Mouse (Mus musculus): ENCODE results near the gene Wnt10b. TPM values are rescaled to one million over a fixed set of nuclear protein-coding genes. Genes with fewer than 3 reads are reported as not detected.
A peak's percentile ranks its signal among the peaks of the same experiment; 100 is the strongest.

Gene Wnt10b
- polyA plus RNA-seq, 1 experiment, result 0.15 TPM

GRCm38 (mm10) chr15:98792233-98793020 lies 14.5 kb upstream of the Wnt10b start:
- no peak for TF ChIP-seq CTCF (IDR thresholded peaks at IDR 0.05; ENCODE audit: borderline replicate concordance, insufficient read depth, low read depth, low read length)
- no peak for TF ChIP-seq POLR2A (IDR thresholded peaks at IDR 0.05; ENCODE audit: borderline replicate concordance, insufficient read depth, low read length)
- Histone ChIP-seq H3K4me3 (replicated peaks; ENCODE audit: insufficient read depth, low read depth, low read length) (no peak overlapping the region), H3K4me1 (ENCODE audit: control insufficient read depth, insufficient read depth, low read length) (peaks cover 7% of the 10 kb centered on the region; the same call in 1 of the 2 replicates), H3K27me3 (ENCODE audit: control insufficient read depth, insufficient read depth, low read length) (peaks cover 3% of the 10 kb centered on the region; the same call in 1 of the 2 replicates), H3K27ac (ENCODE audit: insufficient read depth, low read length) (no peak overlapping the region)
- WGBS, result 2% methylated on average over 73 of the region's 75 CpGs
- DNase-seq, result no peak

- H3K27ac ChIP-seq (ENCODE audit: insufficient read depth, low read length), result no peak overlapping the region
- WGBS, result 2% methylated on average over 23 of the region's 23 CpGs
- DNase-seq, result no peak
- no peak overlapping the region for H3K4me3 ChIP-seq (replicated peaks; ENCODE audit: insufficient read depth, low read depth, low read length)
- peaks cover 7% of the 10 kb centered on the region; the same call in 1 of the 2 replicates for H3K4me1 ChIP-seq (ENCODE audit: control insufficient read depth, insufficient read depth, low read length)
- H3K27me3 ChIP-seq (ENCODE audit: control insufficient read depth, insufficient read depth, low read length), result peaks cover 3% of the 10 kb centered on the region; the same call in 1 of the 2 replicates
- no peak for TF ChIP-seq CTCF (IDR thresholded peaks at IDR 0.05; ENCODE audit: borderline replicate concordance, insufficient read depth, low read depth, low read length)
- TF ChIP-seq POLR2A (IDR thresholded peaks at IDR 0.05; ENCODE audit: borderline replicate concordance, insufficient read depth, low read length), result no peak
Measured at GRCm38 (mm10) chr15:98791771-98792170, 13.8 kb upstream of the Wnt10b start.

DNA sequence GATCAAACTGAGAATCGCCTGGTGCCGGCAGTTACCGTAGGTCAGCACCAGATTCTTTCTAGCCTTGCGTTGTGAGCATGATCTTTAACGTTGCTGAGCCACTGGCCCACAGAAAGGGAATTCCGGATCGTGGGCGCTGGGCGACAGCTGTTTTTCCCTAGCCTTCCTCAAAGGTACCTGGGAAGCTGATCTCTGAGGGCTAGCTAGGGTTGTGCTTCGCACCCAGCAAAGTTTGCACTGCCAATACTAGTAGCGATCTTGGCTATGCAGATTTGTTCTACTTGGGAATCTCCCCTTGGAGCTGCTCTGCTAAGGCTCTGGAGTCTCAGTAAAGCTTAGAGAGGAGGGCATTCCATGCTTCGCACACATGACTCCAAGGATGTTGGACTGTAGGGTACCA lies 13.3 kb upstream of the Wnt10b start:
- H3K27ac ChIP-seq (ENCODE audit: insufficient read depth, low read length), result no peak overlapping the region
- no peak for TF ChIP-seq POLR2A (IDR thresholded peaks at IDR 0.05; ENCODE audit: borderline replicate concordance, insufficient read depth, low read length)
- no peak for TF ChIP-seq CTCF (IDR thresholded peaks at IDR 0.05; ENCODE audit: borderline replicate concordance, insufficient read depth, low read depth, low read length)
- H3K27me3 ChIP-seq (ENCODE audit: control insufficient read depth, insufficient read depth, low read length), result peaks cover 3% of the 10 kb centered on the region; the same call in 1 of the 2 replicates
- WGBS, result under 1% methylated on average over 12 of the region's 12 CpGs
- no peak overlapping the region for H3K4me3 ChIP-seq (replicated peaks; ENCODE audit: insufficient read depth, low read depth, low read length)
- H3K4me1 ChIP-seq (ENCODE audit: control insufficient read depth, insufficient read depth, low read length), result peaks cover 7% of the 10 kb centered on the region; the same call in 1 of the 2 replicates
- DNase-seq, result no peak

DNA sequence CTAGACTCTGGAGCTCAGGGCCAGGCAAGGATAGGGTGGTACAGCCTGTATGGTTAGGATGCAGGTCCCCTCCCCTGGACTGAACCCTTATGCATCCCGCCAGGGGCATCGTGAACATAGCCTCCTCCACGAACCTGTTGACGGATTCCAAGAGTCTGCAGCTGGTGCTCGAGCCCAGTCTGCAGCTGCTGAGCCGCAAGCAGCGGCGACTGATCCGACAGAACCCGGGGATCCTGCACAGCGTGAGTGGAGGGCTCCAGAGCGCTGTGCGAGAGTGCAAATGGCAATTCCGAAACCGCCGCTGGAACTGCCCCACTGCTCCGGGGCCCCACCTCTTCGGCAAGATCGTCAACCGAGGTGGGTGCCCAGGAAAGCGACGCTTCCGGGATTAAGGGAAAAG lies 12.8 kb upstream of the Wnt10b start:
- Histone ChIP-seq H3K4me3 (replicated peaks; ENCODE audit: insufficient read depth, low read depth, low read length) (no peak overlapping the region), H3K27me3 (ENCODE audit: control insufficient read depth, insufficient read depth, low read length) (peaks cover 3% of the 10 kb centered on the region; the same call in 1 of the 2 replicates), H3K4me1 (ENCODE audit: control insufficient read depth, insufficient read depth, low read length) (peaks cover 7% of the 10 kb centered on the region; the same call in 1 of the 2 replicates), H3K27ac (ENCODE audit: insufficient read depth, low read length) (no peak overlapping the region)
- no peak for DNase-seq
- TF ChIP-seq POLR2A (IDR thresholded peaks at IDR 0.05; ENCODE audit: borderline replicate concordance, insufficient read depth, low read length) (no peak), CTCF (IDR thresholded peaks at IDR 0.05; ENCODE audit: borderline replicate concordance, insufficient read depth, low read depth, low read length) (no peak)
- under 1% methylated on average over 23 of the region's 23 CpGs for WGBS

- no peak for DNase-seq
- Histone ChIP-seq H3K27me3 (ENCODE audit: control insufficient read depth, insufficient read depth, low read length) (peaks cover 3% of the 10 kb centered on the region; the same call in 1 of the 2 replicates), H3K4me3 (replicated peaks; ENCODE audit: insufficient read depth, low read depth, low read length) (no peak within 1 kb of the TSS), H3K27ac (ENCODE audit: insufficient read depth, low read length) (no peak within 1 kb of the TSS), H3K4me1 (ENCODE audit: control insufficient read depth, insufficient read depth, low read length) (peaks cover 7% of the 10 kb centered on the region; the same call in 1 of the 2 replicates)
- TF ChIP-seq POLR2A (IDR thresholded peaks at IDR 0.05; ENCODE audit: borderline replicate concordance, insufficient read depth, low read length) (no peak), CTCF (IDR thresholded peaks at IDR 0.05; ENCODE audit: borderline replicate concordance, insufficient read depth, low read depth, low read length) (peak; percentile 39; the same call in 1 of the 2 replicates)
- 2% methylated on average over 50 of the region's 51 CpGs for WGBS
Measured at GRCm38 (mm10) chr15:98789661-98790535, 11.9 kb upstream of the Wnt10b start, which contains the start of gene Wnt1. Gene Wnt1 (plus strand): TSS chr15:98789857.

GRCm38 (mm10) chr15:98788972-98789660 lies 11.2 kb upstream of the Wnt10b start:
- peaks cover 7% of the 10 kb centered on the region; the same call in 1 of the 2 replicates for H3K4me1 ChIP-seq (ENCODE audit: control insufficient read depth, insufficient read depth, low read length)
- no peak overlapping the region for H3K27ac ChIP-seq (ENCODE audit: insufficient read depth, low read length)
- TF ChIP-seq POLR2A (IDR thresholded peaks at IDR 0.05; ENCODE audit: borderline replicate concordance, insufficient read depth, low read length) (no peak), CTCF (IDR thresholded peaks at IDR 0.05; ENCODE audit: borderline replicate concordance, insufficient read depth, low read depth, low read length) (no peak)
- peaks cover 3% of the 10 kb centered on the region; the same call in 1 of the 2 replicates for H3K27me3 ChIP-seq (ENCODE audit: control insufficient read depth, insufficient read depth, low read length)
- H3K4me3 ChIP-seq (replicated peaks; ENCODE audit: insufficient read depth, low read depth, low read length), result no peak overlapping the region
- no peak for DNase-seq
- WGBS, result 10% methylated on average over 24 of the region's 24 CpGs

DNA sequence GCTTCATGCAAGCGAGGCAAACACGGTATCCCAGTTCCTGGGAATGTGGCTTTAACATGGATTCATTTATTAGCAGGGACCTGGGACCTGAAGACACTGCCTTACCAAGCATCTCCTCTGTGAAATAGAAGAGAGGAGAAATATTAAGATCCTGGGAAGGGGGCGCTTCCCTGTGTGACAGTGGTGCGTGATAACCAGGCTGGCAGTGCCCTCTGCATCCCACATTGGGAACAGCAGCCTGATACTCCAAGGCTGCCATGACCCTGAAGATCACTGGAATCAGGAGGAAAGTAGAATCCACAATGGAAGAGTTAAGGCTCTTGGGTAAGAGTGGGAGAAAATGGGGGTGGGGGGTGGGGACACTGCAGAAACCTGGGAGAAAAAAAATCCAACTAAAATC lies 10.0 kb upstream of the Wnt10b start:
- no peak for DNase-seq
- 41% methylated on average over 4 of the region's 4 CpGs for WGBS

More for the DNA sequence above, 10.0 kb upstream of the Wnt10b start:
- no peak overlapping the region for H3K27ac ChIP-seq (ENCODE audit: insufficient read depth, low read length)
- TF ChIP-seq CTCF (IDR thresholded peaks at IDR 0.05; ENCODE audit: borderline replicate concordance, insufficient read depth, low read depth, low read length) (peak; percentile 39; the same call in 1 of the 2 replicates), POLR2A (IDR thresholded peaks at IDR 0.05; ENCODE audit: borderline replicate concordance, insufficient read depth, low read length) (no peak)
- H3K4me1 ChIP-seq (ENCODE audit: control insufficient read depth, insufficient read depth, low read length), result peaks cover 7% of the 10 kb centered on the region; the same call in 1 of the 2 replicates
- H3K27me3 ChIP-seq (ENCODE audit: control insufficient read depth, insufficient read depth, low read length), result peaks cover 3% of the 10 kb centered on the region; the same call in 1 of the 2 replicates
- no peak overlapping the region for H3K4me3 ChIP-seq (replicated peaks; ENCODE audit: insufficient read depth, low read depth, low read length)

Measured in cerebellum, adult 2 months (tissue).